Mouse (Mus musculus): Measurements from ENCODE around the gene Clec2d.
"Not testable (repeated sequence)": the region's sequence is repeated elsewhere in the genome, so short reads cannot be mapped to it uniquely, and the experiment has no call there.

Gene Clec2d

GRCm38 (mm10) chr6:129180403-129181169 lies at the start of gene Clec2d:
Clec2d (plus strand) TSS chr6:129180615.
- peak; percentile 97 for DNase-seq (ENCODE audit: low read depth, low spot score)

DNA sequence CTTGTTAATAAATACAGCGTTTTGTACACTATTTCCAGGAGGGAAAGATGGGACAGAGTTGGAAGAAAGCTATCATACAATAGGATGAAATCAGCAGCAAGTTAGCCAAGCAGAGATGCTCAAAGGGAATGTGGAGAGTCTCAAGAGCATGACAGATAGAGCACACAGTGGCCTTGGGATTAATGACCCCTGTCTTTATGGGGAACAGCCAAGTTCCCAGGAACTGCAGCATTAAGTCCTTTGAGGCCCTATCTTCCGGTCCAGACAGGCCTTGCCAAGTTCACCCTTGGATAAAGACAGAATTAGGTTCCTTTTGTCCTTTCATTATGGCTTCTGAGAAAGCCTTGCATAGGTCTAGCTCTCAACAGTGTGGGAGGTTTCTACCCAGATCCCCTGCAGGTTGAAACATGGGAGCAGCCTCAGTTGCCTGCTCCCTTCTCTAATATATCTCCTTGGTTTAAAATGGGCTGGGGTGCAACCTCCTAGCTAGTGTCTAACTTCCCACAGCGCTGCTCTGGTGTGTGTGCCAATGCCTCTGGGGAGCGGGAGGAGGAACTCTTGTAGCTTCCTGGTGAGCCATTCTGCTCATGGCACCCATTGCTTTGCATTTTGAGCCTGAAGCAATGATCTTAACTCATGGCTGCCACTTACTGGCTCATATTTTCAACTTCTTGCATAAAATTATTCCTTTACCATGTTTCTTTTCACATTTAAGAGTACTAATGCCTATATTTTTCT lies 47.6 kb upstream of the Clec2d start:
- DNase-seq (ENCODE audit: low read depth, low spot score): no peak

GRCm38 (mm10) chr6:129146812-129147211 lies 33.6 kb upstream of the Clec2d start:
- no peak for DNase-seq (ENCODE audit: low read depth, low spot score)

- DNase-seq (ENCODE audit: low read depth, low spot score): no peak
These were observed 20.3 kb upstream of the Clec2d start for GRCm38 (mm10) chr6:129160103-129160502.

DNA sequence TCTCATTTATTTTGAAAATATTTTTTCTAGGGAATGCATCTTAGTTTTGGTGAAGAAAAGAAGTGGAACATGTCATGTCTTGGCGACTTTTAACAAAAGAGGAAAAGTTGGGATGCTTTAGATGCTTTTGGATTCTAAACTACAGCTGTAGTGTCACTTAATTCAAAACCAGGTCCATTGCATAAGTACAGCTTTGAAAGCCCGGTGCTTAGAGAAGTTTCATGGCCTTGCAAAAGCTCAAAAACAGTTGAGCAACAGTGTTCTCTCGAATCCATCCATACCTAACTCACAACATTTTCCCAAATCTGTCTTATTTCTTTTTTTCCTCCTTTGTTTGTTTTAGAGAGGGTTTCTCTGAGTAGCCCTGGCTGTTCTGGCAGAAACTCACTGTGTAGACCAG lies 19.3 kb upstream of the Clec2d start:
- no peak for DNase-seq (ENCODE audit: low read depth, low spot score)

- DNase-seq (ENCODE audit: low read depth, low spot score): no peak
These were observed 18.5 kb upstream of the Clec2d start for GRCm38 (mm10) chr6:129161951-129162350.

DNA sequence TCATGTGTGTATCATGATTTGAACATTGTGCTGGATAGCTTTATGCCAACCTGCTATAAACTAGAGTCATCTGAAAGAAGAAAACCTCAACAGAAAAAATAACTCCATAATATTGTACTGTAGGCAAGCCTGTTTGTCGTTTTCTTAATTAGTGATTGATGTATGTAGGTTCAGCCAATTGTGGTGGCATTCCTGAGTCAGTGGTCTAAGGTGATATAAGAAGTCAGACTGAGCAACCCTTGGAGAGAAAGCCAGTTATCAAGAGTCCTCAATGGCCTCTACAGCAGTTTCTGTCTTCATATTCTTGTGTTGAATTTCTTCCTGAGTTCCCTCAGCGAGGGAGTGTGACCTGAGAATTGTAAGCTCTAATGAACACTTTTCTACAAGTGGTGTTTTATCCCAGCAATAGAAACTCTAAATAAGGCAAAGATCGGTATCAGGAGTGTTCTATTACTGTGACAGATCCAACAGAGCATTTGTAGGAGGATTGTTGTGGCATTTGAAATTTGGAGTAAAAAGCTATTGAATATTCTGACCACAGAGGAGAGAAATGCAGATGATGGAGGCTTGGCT lies 17.7 kb upstream of the Clec2d start:
- DNase-seq (ENCODE audit: low read depth, low spot score): no peak

- no peak for DNase-seq (ENCODE audit: low read depth, low spot score)
These were observed 16.8 kb upstream of the Clec2d start for GRCm38 (mm10) chr6:129163606-129164005.

DNA sequence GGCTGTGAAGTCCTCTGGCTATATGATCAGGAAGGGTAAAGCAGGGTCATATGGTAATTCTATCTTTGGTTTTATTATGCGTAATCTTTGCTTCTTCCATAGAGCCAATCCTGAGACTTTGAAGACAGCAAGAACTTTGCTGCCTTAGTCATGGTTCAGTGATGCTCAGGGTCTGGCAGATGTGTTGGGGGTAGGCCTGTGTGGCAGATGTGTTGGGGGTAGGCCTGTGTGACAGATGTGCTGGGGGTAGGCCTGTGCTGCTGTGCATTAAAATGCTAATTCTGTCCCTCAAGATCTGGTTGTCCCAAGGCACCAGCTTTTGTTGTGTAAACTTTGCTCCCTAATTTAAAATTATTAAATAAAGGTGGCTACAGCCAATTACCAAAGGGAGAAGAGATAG lies 9.5 kb upstream of the Clec2d start:
- no peak for DNase-seq (ENCODE audit: low read depth, low spot score)

DNA sequence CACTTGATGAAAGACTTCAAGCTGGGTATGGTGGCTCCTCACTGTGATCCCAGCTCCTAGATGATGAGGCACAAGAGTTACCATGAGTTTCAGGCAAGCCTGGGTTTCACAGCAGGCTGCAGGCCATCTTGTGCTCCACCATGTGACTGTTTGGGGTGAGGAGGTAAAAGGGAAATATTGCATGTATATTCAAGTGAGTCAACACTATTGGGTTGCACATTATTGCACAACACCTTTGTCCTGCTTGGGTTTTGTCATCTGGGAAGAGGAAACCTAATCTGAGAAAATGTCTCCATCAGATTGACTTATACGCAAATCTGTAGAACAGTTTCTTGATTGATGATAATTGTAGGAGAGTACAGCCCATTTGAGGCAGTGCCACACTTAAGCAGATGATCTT lies 8.7 kb upstream of the Clec2d start:
- no peak for DNase-seq (ENCODE audit: low read depth, low spot score)

DNA sequence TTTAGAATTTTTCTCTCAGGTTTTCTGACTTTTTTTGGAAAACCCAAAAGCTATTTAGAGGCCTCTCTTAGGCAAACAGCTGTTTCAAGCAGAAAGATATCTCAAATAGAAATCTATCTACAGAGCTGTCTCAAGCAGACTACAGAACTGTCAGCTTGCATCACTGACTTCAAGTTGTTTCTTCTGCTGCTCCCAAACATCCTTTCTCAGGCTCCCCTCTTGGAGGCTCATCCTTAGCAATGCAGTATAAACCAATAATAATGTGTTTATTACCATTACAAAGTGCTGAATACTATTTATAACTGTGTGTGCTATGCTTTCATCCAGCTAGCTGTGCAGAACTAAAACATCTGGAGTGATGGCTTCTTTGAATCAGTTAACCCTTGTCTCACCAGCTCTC lies 5.6 kb upstream of the Clec2d start:
- DNase-seq (ENCODE audit: low read depth, low spot score): no peak

DNA sequence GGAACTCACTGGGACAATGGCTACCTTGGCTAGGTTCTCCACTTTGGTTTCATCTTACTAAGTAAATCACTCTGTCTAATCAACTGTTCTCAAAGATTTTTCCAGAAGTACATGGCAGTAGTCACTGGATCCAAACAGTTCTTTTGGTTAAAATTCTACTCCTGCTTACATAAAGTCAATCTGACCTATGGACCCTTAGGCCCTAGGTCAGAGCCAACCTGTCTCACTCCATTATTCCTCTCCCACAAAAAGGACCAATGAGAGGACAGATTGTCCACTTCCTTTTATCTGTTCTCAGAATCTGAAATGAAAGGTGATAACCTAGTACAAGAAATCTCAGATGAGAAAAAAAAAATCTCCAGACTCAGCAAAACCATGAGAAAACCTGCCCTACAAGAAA lies 4.8 kb upstream of the Clec2d start:
- DNase-seq (ENCODE audit: low read depth, low spot score): no peak

DNA sequence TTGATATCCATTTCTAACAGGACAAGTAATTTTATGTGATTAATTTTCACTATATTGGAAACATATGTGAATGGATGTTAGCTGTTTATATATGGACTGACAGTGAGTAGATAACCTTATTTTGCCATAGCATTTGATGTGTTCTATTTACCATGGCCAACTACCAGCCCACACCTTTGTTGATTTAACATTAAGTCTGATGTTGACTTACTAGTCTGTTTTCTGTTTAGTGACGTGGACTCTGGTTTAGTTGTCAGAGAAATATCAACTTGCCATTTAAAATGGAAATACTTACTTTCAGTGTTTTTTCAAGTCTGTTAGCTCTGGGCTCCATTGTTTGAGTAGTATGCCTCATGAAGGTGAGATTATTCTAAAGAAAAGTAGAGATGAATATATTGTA lies 3.8 kb upstream of the Clec2d start:
- DNase-seq (ENCODE audit: low read depth, low spot score): no peak

- DNase-seq (ENCODE audit: low read depth, low spot score): no peak
These were observed 1.1 kb upstream of the Clec2d start for GRCm38 (mm10) chr6:129179281-129179680.

DNA sequence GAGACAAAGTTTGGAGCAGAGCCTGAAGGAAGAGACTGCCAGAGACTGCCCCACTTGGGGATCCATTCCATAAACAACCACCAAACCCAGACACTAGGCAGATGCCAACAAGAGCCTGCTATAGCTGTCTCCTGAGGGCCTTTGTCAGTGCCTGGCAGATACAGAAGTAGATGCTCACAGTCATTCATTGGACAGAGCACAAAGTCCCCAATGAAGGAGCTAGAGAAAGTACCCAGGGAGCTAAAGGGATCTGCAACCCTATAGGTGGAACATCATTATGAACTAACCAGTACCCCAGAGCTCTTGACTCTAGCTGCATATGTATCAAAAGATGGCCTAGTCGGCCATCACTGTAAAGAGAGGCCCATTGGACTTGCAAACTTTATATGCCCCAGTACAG lies 584 bp upstream of the Clec2d start:
- DNase-seq (ENCODE audit: low read depth, low spot score): not testable (repeated sequence)

- no peak for DNase-seq (ENCODE audit: low read depth, low spot score)
These were observed 834 bp downstream of the Clec2d start for GRCm38 (mm10) chr6:129181249-129181648.

GRCm38 (mm10) chr6:129181683-129182082 lies 1.3 kb downstream of the Clec2d start:
- peak; percentile 68 for DNase-seq (ENCODE audit: low read depth, low spot score)

GRCm38 (mm10) chr6:129182518-129182917 lies 2.1 kb downstream of the Clec2d start:
- peak; percentile 52 for DNase-seq (ENCODE audit: low read depth, low spot score)

GRCm38 (mm10) chr6:129184001-129184400 lies 3.6 kb downstream of the Clec2d start:
- DNase-seq (ENCODE audit: low read depth, low spot score): not testable (repeated sequence)

DNA sequence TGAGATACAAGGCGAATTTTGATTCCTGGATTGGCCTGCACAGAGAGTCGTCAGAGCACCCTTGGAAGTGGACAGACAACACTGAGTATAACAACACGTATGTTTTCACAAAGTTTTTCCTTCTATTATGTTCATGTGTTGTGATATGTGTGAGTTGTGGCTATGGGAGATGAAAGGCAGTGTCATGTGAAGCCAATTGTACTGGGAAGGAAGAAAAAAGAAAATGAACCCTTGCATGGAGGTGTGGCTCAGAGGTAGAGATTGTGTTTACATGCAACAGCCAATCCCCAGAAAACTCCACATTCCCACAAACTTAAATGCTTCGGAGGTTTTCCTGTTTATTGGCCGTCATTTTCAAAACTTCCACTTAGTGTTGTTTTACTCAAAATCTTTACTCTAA lies 4.4 kb downstream of the Clec2d start:
- DNase-seq (ENCODE audit: low read depth, low spot score): peak; percentile 21

GRCm38 (mm10) chr6:129186022-129186421 lies 5.6 kb downstream of the Clec2d start:
- DNase-seq (ENCODE audit: low read depth, low spot score): peak; percentile 63

- DNase-seq (ENCODE audit: low read depth, low spot score): peak; percentile 15
These were observed 6.2 kb downstream of the Clec2d start for GRCm38 (mm10) chr6:129186457-129187199.

Data from CD4-positive helper T cell, adult 2 months (primary cell).